Mouse (Mus musculus): ENCODE results near the gene H2al1d.
"Not testable (repeated sequence)": the region's sequence is repeated elsewhere in the genome, so short reads cannot be mapped to it uniquely, and the experiment has no call there.

H2al1d gene

GRCm38 (mm10) chrX:11308524-11308923 is at the start of gene H2al1d:
TSS of gene H2al1d (plus strand) at chrX:11308824.
- not testable (repeated sequence) for DNase-seq

DNA sequence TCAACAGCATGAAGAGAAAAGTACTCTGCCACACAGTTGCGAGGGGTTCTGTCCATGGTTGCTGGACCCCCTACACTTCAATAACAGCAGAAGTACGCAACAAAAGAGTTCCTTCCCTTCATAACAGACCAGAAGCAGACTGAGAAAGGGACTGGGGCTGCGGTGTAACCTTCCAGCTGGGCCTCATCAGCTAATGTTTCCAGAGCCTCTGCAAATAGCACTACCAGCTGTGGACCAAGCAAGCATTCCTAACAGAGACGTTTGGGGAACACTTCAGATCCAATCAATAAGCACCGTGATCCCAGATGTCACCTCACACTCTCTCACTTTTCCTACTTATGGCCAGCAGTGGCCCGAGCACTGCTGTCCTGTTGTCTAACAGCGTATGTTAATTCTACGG is 43.7 kb upstream of the H2al1d start:
- no peak for DNase-seq

GRCm38 (mm10) chrX:11267791-11268190 is 40.8 kb upstream of the H2al1d start:
- DNase-seq: no peak

- DNase-seq: peak; percentile 4 to 8
Measured at GRCm38 (mm10) chrX:11269074-11269473, 39.5 kb upstream of the H2al1d start.

DNA sequence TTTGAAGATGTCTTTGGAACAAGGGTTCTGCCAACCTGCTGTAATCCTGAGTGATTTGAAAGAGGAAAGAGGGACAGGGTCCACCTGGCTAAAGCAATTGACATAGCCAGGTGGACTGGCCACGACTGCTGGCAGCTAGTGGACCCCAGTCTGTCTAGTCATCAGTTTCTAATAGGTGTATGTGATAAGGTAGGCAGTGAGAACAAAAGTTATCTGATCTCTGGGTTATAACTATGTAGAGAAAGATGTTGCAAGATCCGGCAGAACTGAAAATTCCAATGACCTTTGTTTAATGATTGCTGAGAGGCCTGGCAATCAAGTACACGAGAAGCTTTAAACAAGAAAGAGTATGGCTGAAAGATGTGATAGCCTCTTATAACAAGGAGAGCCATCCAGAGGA is 35.4 kb upstream of the H2al1d start:
- no peak for DNase-seq

DNA sequence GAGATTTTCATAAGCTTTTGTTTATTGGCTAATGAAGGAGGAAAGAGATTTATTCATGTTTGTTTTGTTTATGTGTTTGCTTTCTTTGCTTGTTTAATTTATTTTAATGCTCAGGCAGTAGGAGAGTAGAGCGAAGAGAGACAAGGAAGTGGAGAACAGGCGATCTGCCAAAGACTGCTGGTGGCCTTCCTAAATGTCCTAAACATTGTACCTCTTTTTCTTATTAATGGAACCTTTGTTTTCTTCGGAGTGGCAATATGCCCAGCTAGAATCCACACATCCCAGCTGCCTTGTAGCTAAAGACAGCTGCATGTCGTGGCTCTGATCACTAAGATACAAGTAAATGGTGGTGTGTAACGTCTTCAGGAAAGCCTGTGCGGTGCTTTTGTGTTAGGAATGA is 31.5 kb upstream of the H2al1d start:
- DNase-seq: no peak

GRCm38 (mm10) chrX:11280741-11281140 is 27.9 kb upstream of the H2al1d start:
- DNase-seq: no peak

- no peak for DNase-seq
Measured at GRCm38 (mm10) chrX:11288306-11288882, 20.2 kb upstream of the H2al1d start.

- DNase-seq: no peak
Measured at GRCm38 (mm10) chrX:11289244-11289643, 19.4 kb upstream of the H2al1d start.

DNA sequence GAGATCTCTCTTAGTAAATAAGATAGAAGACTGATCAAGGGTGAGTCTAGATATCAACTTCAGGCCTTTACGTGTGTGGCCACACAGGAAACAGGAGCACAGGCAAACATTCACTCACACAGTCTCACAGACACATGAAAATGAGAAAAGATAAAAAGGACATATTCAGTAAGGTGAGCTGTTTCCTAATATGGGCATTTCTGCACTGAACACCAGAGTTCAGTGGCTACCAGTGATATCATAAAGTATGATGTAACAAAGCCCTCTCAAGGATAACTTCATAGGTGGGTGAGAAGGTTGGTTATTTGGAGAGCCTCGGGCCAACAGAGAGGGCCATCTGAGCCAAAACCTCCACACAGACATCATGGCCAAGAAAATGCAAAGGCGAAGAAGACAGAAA is 9.7 kb upstream of the H2al1d start, which contains the start of gene H2al1a:
H2al1a (plus strand) TSS at position 301 of the 400 bp plus-strand sequence.
- DNase-seq: not testable (repeated sequence)

DNA sequence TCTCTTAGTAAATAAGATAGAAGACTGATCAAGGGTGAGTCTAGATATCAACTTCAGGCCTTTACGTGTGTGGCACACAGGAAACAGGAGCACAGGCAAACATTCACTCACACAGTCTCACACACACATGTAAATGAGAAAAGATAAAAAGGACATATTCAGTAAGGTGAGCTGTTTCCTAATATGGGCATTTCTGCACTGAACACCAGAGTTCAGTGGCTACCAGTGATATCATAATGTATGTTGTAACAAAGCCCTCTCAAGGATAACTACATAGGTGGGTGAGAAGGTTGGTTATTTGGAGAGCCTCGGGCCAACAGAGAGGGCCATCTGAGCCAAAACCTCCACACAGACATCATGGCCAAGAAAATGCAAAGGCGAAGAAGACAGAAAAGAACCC is 6.5 kb upstream of the H2al1d start, which contains the start of gene H2al1b:
H2al1b (plus strand) TSS at position 301 of the 400 bp plus-strand sequence.
- not testable (repeated sequence) for DNase-seq

- DNase-seq: not testable (repeated sequence)
Measured at GRCm38 (mm10) chrX:11305355-11305754, 3.3 kb upstream of the H2al1d start, which contains the start of gene H2al1c. TSS of gene H2al1c (plus strand) at chrX:11305655.

GRCm38 (mm10) chrX:11311634-11312033 is 3.0 kb downstream of the H2al1d start, which contains the start of gene H2al1e:
TSS of gene H2al1e (plus strand) at chrX:11311934.
- DNase-seq: not testable (repeated sequence)

DNA sequence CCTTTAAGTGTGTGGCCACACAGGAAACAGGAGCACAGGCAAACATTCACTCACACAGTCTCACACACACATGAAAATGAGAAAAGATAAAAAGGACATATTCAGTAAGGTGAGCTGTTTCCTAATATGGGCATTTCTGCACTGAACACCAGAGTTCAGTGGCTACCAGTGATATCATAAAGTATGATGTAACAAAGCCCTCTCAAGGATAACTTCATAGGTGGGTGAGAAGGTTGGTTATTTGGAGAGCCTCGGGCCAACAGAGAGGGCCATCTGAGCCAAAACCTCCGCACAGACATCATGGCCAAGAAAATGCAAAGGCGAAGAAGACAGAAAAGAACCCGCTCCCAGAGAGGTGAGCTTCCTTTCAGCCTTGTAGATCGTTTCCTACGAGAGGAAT is 6.2 kb downstream of the H2al1d start, which contains the start of gene H2al1f:
H2al1f (plus strand) TSS at position 301 of the 400 bp plus-strand sequence.
- not testable (repeated sequence) for DNase-seq

DNA sequence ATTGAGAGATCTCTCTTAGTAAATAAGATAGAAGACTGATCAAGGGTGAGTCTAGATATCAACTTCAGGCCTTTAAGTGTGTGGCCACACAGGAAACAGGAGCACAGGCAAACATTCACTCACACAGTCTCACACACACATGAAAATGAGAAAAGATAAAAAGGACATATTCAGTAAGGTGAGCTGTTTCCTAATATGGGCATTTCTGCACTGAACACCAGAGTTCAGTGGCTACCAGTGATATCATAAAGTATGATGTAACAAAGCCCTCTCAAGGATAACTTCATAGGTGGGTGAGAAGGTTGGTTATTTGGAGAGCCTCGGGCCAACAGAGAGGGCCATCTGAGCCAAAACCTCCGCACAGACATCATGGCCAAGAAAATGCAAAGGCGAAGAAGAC is 9.3 kb downstream of the H2al1d start, which contains the start of gene H2al1g:
H2al1g (plus strand) TSS at position 301 of the 400 bp plus-strand sequence.
- DNase-seq: not testable (repeated sequence)

- not testable (repeated sequence) for DNase-seq
Measured at GRCm38 (mm10) chrX:11321192-11321591, 12.6 kb downstream of the H2al1d start, which contains the start of gene H2al1h. TSS of gene H2al1h (plus strand) at chrX:11321492.

GRCm38 (mm10) chrX:11324359-11324758 is 15.7 kb downstream of the H2al1d start, which contains the start of gene H2al1i:
TSS of gene H2al1i (plus strand) at chrX:11324659.
- not testable (repeated sequence) for DNase-seq

DNA sequence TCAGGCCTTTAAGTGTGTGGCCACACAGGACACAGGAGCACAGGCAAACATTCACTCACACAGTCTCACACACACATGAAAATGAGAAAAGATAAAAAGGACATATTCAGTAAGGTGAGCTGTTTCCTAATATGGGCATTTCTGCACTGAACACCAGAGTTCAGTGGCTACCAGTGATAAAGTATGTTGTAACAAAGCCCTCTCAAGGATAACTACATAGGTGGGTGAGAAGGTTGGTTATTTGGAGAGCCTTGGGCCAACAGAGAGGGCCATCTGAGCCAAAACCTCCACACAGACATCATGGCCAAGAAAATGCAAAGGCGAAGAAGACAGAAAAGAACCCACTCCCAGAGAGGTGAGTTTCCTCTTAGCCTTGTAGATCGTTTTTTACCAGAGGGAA is 18.9 kb downstream of the H2al1d start, which contains the start of gene H2al1j:
H2al1j (plus strand) TSS at position 301 of the 400 bp plus-strand sequence.
- not testable (repeated sequence) for DNase-seq

- peak; percentile 24 to 25 for DNase-seq
Measured at GRCm38 (mm10) chrX:11345762-11346161, 37.1 kb downstream of the H2al1d start.

DNA sequence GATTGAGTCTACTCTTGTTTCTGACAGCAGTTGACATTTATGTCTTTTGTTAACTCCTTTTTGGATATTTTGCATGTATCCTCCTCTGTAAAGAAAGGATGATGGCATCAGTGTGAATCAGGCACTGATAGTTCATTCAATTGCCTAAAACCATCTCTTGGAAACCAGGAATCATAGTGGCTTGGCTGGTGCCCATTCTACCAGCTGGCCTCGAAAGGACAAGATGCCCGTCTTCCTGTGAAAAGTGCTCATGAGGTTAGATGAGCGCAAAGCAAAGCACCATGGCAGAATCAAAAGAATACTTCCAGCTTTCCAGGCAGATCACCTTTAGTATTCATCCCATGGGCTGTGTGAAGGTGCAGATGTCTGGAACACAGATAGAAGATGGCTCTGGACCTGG is 38.1 kb downstream of the H2al1d start:
- peak; percentile 18 to 58 for DNase-seq

Data from cerebellum, adult 18-20 months (tissue).